Mouse (Mus musculus): Measurements from ENCODE around the gene Plod2. TPM values are rescaled to one million over a fixed set of nuclear protein-coding genes. Genes with fewer than 3 reads are reported as not detected.
A peak's percentile ranks its signal among the peaks of the same experiment; 100 is the strongest.

Gene Plod2
- polyA plus RNA-seq, 1 experiment from 2014 or later, result 15.7 TPM

DNA sequence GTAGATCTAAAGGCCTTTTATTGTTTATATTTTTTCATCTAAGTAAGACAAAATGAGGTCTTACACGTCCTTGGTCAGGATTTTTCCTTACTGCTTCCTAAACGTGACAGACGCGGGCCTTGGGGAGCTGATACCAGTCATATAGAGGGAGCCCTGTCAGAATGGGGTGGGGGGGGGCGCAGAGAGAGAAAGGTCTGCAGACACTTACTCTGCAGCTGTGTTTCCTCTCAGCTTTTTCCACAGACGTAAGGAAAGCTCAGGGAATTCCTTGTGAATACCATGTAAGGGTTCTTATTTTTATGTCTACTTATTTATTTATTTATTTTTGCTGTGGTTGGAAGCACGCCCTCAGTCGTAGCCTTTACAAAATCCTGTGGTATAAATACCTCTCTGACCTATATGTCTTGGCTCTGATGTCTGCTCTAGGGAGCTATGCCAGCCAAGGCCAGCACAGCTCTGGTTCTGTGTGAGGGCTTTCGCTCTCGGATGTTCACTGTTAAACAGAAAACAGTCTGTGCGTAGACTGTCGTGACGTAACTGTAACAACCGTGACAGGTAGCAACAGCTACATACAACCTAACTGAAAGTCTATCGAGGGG, 58.0 kb downstream of the Plod2 start:
- 70% methylated on average over 15 of the region's 15 CpGs for WGBS

GRCm38 (mm10) chr9:92601551-92601950, 59.5 kb downstream of the Plod2 start:
- ATAC-seq, result no peak
- Histone ChIP-seq H3K27ac (ENCODE audit: low read length) (no peak overlapping the region), H3K9me3 (ENCODE audit: low read length) (no peaks in the 10 kb centered on the region), H3K4me1 (ENCODE audit: insufficient read depth, low read depth, low read length) (no peaks in the 10 kb centered on the region), H3K27me3 (replicated peaks; ENCODE audit: insufficient read depth, low read length) (no peaks in the 10 kb centered on the region), H3K4me3 (ENCODE audit: low read depth, low read length) (no peak overlapping the region), H3K9ac (replicated peaks; ENCODE audit: low read depth) (no peak overlapping the region), H3K4me2 (replicated peaks; ENCODE audit: low read depth, low read length) (no peak overlapping the region), H3K36me3 (ENCODE audit: insufficient read depth, low read length) (peaks cover 7% of the 10 kb centered on the region; the same call in 1 of the 2 replicates)
- DNase-seq (ENCODE audit: low spot score), result no peak
- 84% methylated on average over 5 of the region's 5 CpGs for WGBS
- TF ChIP-seq EP300 (IDR thresholded peaks at IDR 0.05) (no peak), CTCF (IDR thresholded peaks at IDR 0.05) (no peak)

More for the DNA sequence above, 58.0 kb downstream of the Plod2 start:
- H3K27me3 ChIP-seq (replicated peaks; ENCODE audit: insufficient read depth, low read length), result no peaks in the 10 kb centered on the region
- ATAC-seq, result peak; percentile 35; the same call in 1 of the 2 replicates
- TF ChIP-seq CTCF (IDR thresholded peaks at IDR 0.05) (no peak), EP300 (IDR thresholded peaks at IDR 0.05) (no peak)
- H3K4me3 ChIP-seq (ENCODE audit: low read depth, low read length), result no peak overlapping the region
- H3K27ac ChIP-seq (ENCODE audit: low read length), result no peak overlapping the region
- no peak overlapping the region for H3K9ac ChIP-seq (replicated peaks; ENCODE audit: low read depth)
- DNase-seq (ENCODE audit: low spot score), result peak; percentile 30
- no peaks in the 10 kb centered on the region for H3K9me3 ChIP-seq (ENCODE audit: low read length)
- no peaks in the 10 kb centered on the region for H3K36me3 ChIP-seq (ENCODE audit: insufficient read depth, low read length)
- H3K4me1 ChIP-seq (ENCODE audit: insufficient read depth, low read depth, low read length), result no peaks in the 10 kb centered on the region
- no peak overlapping the region for H3K4me2 ChIP-seq (replicated peaks; ENCODE audit: low read depth, low read length)

DNA sequence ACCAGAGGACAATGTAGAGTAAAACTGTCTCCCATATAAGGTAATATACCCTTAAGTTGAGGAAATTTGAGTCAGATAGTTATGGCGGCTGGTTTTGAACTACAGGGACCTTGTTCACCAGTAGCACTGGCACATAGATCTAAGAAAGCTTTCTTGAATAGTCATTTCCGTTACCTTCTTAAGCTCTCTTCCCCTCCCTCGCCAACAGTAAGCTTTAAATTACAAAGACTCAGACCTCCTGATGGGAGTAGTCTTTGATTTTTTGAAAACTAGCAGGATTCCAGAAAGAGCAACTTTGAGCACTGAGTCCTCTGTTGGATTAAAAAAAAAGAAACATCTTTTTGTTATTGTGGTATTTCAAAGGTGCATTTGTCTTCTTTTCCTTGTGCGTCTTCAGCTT, 61.5 kb downstream of the Plod2 start:
- Histone ChIP-seq H3K4me1 (ENCODE audit: insufficient read depth, low read depth, low read length) (no peaks in the 10 kb centered on the region), H3K4me3 (ENCODE audit: low read depth, low read length) (no peak overlapping the region), H3K9ac (replicated peaks; ENCODE audit: low read depth) (no peak overlapping the region), H3K9me3 (ENCODE audit: low read length) (no peaks in the 10 kb centered on the region), H3K36me3 (ENCODE audit: insufficient read depth, low read length) (peaks cover 11% of the 10 kb centered on the region; the same call in 1 of the 2 replicates), H3K4me2 (replicated peaks; ENCODE audit: low read depth, low read length) (no peak overlapping the region), H3K27me3 (replicated peaks; ENCODE audit: insufficient read depth, low read length) (no peaks in the 10 kb centered on the region), H3K27ac (ENCODE audit: low read length) (no peak overlapping the region)
- 90% methylated on average over 4 of the region's 4 CpGs for WGBS
- TF ChIP-seq CTCF (IDR thresholded peaks at IDR 0.05) (no peak), EP300 (IDR thresholded peaks at IDR 0.05) (no peak)
- ATAC-seq, result no peak
- no peak for DNase-seq (ENCODE audit: low spot score)

DNA sequence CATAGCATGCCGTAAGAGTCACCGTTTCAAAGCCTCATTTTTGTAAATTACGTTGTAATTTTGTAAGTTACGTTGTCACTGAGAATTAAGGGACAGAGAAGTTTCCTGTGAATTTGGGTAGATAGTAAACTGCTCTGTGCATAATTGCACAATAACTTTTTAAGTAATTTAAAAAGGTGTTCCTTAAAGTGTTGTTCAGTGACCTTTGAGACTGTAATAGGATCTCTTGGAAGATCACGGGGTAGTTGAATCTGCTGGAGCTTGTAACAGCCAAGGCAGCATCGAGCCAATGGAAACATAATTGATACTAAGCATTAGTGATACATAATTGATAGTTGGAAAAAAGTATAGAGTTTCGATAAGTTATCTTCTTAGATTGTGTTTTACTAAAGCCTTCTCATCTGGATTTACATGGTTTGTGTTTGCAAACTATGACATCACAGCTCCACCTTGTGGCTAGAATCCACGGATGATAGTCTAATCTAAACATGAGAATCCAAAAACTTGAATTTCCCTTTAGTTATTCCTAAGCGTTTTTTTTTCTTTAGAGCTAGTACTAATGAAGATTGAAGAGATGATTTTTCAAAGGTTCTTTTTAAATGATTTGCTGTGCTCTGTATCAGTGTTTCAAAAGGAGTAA, 68.7 kb downstream of the Plod2 start:
- TF ChIP-seq EP300 (IDR thresholded peaks at IDR 0.05), result no peak
- TF ChIP-seq CTCF (IDR thresholded peaks at IDR 0.05), result peak; percentile 76
- Histone ChIP-seq H3K36me3 (ENCODE audit: insufficient read depth, low read length) (peaks cover 11% of the 10 kb centered on the region; the same call in 1 of the 2 replicates), H3K27ac (ENCODE audit: low read length) (no peak overlapping the region), H3K9me3 (ENCODE audit: low read length) (no peaks in the 10 kb centered on the region), H3K4me2 (replicated peaks; ENCODE audit: low read depth, low read length) (no peak overlapping the region), H3K27me3 (replicated peaks; ENCODE audit: insufficient read depth, low read length) (no peaks in the 10 kb centered on the region), H3K4me3 (ENCODE audit: low read depth, low read length) (no peak overlapping the region), H3K9ac (replicated peaks; ENCODE audit: low read depth) (no peak overlapping the region), H3K4me1 (ENCODE audit: insufficient read depth, low read depth, low read length) (no peaks in the 10 kb centered on the region)
- 55% methylated on average over 9 of the region's 9 CpGs for WGBS
- ATAC-seq (no peak), DNase-seq (ENCODE audit: low spot score) (peak; percentile 66)

GRCm38 (mm10) chr9:92612641-92613040, 70.6 kb downstream of the Plod2 start:
- H3K27me3 ChIP-seq (replicated peaks; ENCODE audit: insufficient read depth, low read length), result no peaks in the 10 kb centered on the region
- H3K27ac ChIP-seq (ENCODE audit: low read length), result no peak overlapping the region
- no peaks in the 10 kb centered on the region for H3K9me3 ChIP-seq (ENCODE audit: low read length)
- no peak overlapping the region for H3K4me2 ChIP-seq (replicated peaks; ENCODE audit: low read depth, low read length)
- H3K36me3 ChIP-seq (ENCODE audit: insufficient read depth, low read length), result no peaks in the 10 kb centered on the region
- no peak for DNase-seq (ENCODE audit: low spot score)
- 77% methylated on average over 15 of the region's 15 CpGs for WGBS
- no peaks in the 10 kb centered on the region for H3K4me1 ChIP-seq (ENCODE audit: insufficient read depth, low read depth, low read length)
- TF ChIP-seq EP300 (IDR thresholded peaks at IDR 0.05) (no peak), CTCF (IDR thresholded peaks at IDR 0.05) (no peak)
- no peak; the same call in 1 of the 2 replicates for ATAC-seq
- H3K4me3 ChIP-seq (ENCODE audit: low read depth, low read length), result no peak overlapping the region
- no peak overlapping the region for H3K9ac ChIP-seq (replicated peaks; ENCODE audit: low read depth)

GRCm38 (mm10) chr9:92613206-92613605, 71.2 kb downstream of the Plod2 start:
- H3K27ac ChIP-seq (ENCODE audit: low read length), result no peak overlapping the region
- H3K9ac ChIP-seq (replicated peaks; ENCODE audit: low read depth), result no peak overlapping the region
- H3K4me3 ChIP-seq (ENCODE audit: low read depth, low read length), result no peak overlapping the region
- ATAC-seq (peak; percentile 75), DNase-seq (ENCODE audit: low spot score) (peak; percentile 77)
- no peaks in the 10 kb centered on the region for H3K36me3 ChIP-seq (ENCODE audit: insufficient read depth, low read length)
- H3K4me2 ChIP-seq (replicated peaks; ENCODE audit: low read depth, low read length), result no peak overlapping the region
- WGBS, result 31% methylated on average over 8 of the region's 8 CpGs
- H3K4me1 ChIP-seq (ENCODE audit: insufficient read depth, low read depth, low read length), result no peaks in the 10 kb centered on the region
- H3K27me3 ChIP-seq (replicated peaks; ENCODE audit: insufficient read depth, low read length), result no peaks in the 10 kb centered on the region
- no peaks in the 10 kb centered on the region for H3K9me3 ChIP-seq (ENCODE audit: low read length)
- TF ChIP-seq EP300 (IDR thresholded peaks at IDR 0.05), result no peak
- TF ChIP-seq CTCF (IDR thresholded peaks at IDR 0.05), result no peak

Measured in lung, postnatal 0 days (tissue).